Mouse (Mus musculus): ENCODE measurements around the gene Synrg. TPM values are rescaled to one million over a fixed set of nuclear protein-coding genes. Genes with fewer than 3 reads are reported as not detected.

The Synrg gene
- polyA plus RNA-seq, 1 experiment from 2014 or later, result 30.6 TPM

- no peak for ATAC-seq (ENCODE audit: low FRiP score)
- Histone ChIP-seq H3K27me3 (no peaks in the 10 kb centered on the region), H3K9me3 (no peaks in the 10 kb centered on the region), H3K36me3 (replicated peaks) (peaks cover 40% of the 10 kb centered on the region), H3K4me2 (no peak overlapping the region), H3K4me3 (replicated peaks) (no peak overlapping the region), H3K27ac (no peak overlapping the region), H3K4me1 (peaks cover 18% of the 10 kb centered on the region), H3K9ac (no peak overlapping the region)
- 95% methylated on average over 7 of the region's 7 CpGs for WGBS
Measured at GRCm38 (mm10) chr11:84016810-84017508, 52.7 kb downstream of the Synrg start.

GRCm38 (mm10) chr11:84027231-84027630 lies 63.0 kb downstream of the Synrg start:
- no peaks in the 10 kb centered on the region for H3K27me3 ChIP-seq
- no peak overlapping the region for H3K4me2 ChIP-seq
- no peak overlapping the region for H3K4me3 ChIP-seq (replicated peaks)
- no peak overlapping the region for H3K27ac ChIP-seq
- H3K4me1 ChIP-seq, result no peaks in the 10 kb centered on the region
- 97% methylated on average over 5 of the region's 5 CpGs for WGBS
- ATAC-seq (ENCODE audit: low FRiP score), result no peak
- peaks cover 89% of the 10 kb centered on the region for H3K36me3 ChIP-seq (replicated peaks)
- no peak overlapping the region for H3K9ac ChIP-seq
- H3K9me3 ChIP-seq, result no peaks in the 10 kb centered on the region

DNA sequence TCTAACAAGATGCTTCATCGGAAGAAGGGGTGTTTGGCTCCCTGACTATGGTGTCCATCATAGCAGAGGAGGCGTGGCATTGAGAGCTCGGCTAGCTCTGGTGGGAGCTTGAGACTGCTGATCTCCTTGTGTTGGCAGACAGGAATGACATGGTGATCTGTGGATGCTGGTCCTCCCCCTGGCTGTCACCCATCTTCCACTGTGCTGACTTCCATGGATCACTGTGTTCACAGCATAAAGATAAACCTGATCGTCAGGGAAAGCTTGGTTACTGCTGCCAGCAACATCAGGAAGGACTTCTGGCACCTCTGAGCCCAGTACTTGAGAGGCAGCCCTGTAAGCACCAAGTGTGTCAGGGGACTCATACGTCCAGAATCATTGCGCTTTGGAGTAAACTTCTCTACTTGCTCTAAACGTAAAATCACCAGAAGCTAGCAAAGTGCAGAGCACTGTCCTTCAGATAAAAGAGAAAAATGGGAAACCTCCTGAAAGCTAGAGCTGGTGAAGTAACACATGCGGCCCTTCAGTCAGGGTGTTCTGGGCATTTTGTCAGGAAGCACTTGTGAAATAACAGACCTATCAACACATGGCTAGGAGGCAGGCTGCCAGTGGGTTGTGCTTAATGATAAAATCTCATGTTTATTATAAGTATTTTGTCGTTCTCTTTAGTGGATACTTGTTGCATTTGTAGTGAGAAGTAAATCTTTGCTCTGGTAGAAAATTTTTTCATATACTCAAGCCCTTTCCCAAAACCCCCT lies 64.2 kb downstream of the Synrg start:
- Histone ChIP-seq H3K36me3 (replicated peaks) (peaks cover 88% of the 10 kb centered on the region), H3K9ac (no peak overlapping the region)
- WGBS, result 90% methylated on average over 9 of the region's 9 CpGs

GRCm38 (mm10) chr11:84031971-84032370 lies 67.7 kb downstream of the Synrg start:
- H3K4me1 ChIP-seq, result no peaks in the 10 kb centered on the region
- H3K4me2 ChIP-seq, result no peak overlapping the region
- WGBS, result 52% methylated on average over 9 of the region's 9 CpGs
- H3K27me3 ChIP-seq, result no peaks in the 10 kb centered on the region
- H3K36me3 ChIP-seq (replicated peaks), result peaks cover 76% of the 10 kb centered on the region
- H3K27ac ChIP-seq, result no peak overlapping the region
- no peak for ATAC-seq (ENCODE audit: low FRiP score)
- H3K4me3 ChIP-seq (replicated peaks), result no peak overlapping the region
- no peak overlapping the region for H3K9ac ChIP-seq
- no peaks in the 10 kb centered on the region for H3K9me3 ChIP-seq

More for the DNA sequence above, 64.2 kb downstream of the Synrg start:
- Histone ChIP-seq H3K9me3 (no peaks in the 10 kb centered on the region), H3K27ac (no peak overlapping the region), H3K4me2 (no peak overlapping the region), H3K27me3 (no peaks in the 10 kb centered on the region), H3K4me3 (replicated peaks) (no peak overlapping the region), H3K4me1 (no peaks in the 10 kb centered on the region)
- no peak for ATAC-seq (ENCODE audit: low FRiP score)

DNA sequence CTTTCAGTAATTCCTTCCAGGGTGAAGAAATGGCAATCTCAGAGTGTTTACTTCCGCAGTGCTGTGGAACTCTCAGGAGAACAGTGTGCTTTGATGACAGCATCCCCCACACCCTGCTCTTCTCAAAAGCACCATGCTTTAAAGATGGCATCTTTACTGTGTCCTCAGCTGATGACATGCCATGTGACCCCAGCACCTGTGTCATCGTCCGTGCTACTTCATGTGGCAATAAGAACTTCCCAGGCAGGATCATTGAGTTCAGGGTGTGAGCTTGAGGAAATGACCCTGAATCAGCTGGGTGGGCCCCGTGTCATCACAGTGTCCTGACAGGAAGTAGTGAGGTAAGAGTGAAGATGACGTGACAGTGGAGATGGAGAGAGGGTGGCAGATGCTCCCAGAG lies 68.3 kb downstream of the Synrg start:
- Histone ChIP-seq H3K9ac (no peak overlapping the region), H3K27ac (no peak overlapping the region), H3K27me3 (no peaks in the 10 kb centered on the region), H3K4me3 (replicated peaks) (no peak overlapping the region), H3K9me3 (no peaks in the 10 kb centered on the region), H3K4me1 (no peaks in the 10 kb centered on the region), H3K36me3 (replicated peaks) (peaks cover 70% of the 10 kb centered on the region), H3K4me2 (no peak overlapping the region)
- ATAC-seq (ENCODE audit: low FRiP score), result no peak
- 88% methylated on average over 5 of the region's 5 CpGs for WGBS

GRCm38 (mm10) chr11:84033671-84034070 lies 69.4 kb downstream of the Synrg start:
- peaks cover 63% of the 10 kb centered on the region for H3K36me3 ChIP-seq (replicated peaks)
- H3K9me3 ChIP-seq, result no peaks in the 10 kb centered on the region
- no peak overlapping the region for H3K9ac ChIP-seq
- no peak for ATAC-seq (ENCODE audit: low FRiP score)
- no peak overlapping the region for H3K27ac ChIP-seq
- H3K4me1 ChIP-seq, result no peaks in the 10 kb centered on the region
- no peak overlapping the region for H3K4me2 ChIP-seq
- no peaks in the 10 kb centered on the region for H3K27me3 ChIP-seq
- no peak overlapping the region for H3K4me3 ChIP-seq (replicated peaks)
- whole genome bisulfite sequencing, result 92% methylated on average over 5 of the region's 5 CpGs

DNA sequence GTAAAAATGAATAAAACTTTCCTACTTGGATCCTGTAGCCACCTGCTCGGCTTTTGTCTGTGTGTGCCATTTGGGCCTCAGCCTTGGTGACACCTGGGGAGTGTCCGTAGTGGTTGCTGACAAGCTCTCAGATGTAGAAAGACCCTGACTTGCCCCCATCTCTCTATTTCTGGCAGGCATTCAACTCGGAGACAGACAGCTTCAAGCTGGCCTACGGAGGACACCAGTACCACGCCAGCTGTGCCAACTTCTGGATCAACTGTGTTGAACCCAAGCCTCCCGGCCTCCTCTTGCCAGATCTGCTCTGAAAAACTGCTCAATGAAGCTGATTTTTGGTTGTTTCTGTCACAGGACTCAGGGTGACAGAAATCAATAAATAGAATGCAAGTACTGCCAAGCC lies 76.4 kb downstream of the Synrg start:
- Histone ChIP-seq H3K9ac (no peak overlapping the region), H3K4me1 (peaks cover 46% of the 10 kb centered on the region), H3K27me3 (no peaks in the 10 kb centered on the region), H3K27ac (no peak overlapping the region), H3K9me3 (no peaks in the 10 kb centered on the region), H3K36me3 (replicated peaks) (peaks cover 42% of the 10 kb centered on the region), H3K4me2 (no peak overlapping the region), H3K4me3 (replicated peaks) (no peak overlapping the region)
- WGBS, result 73% methylated on average over 6 of the region's 6 CpGs
- ATAC-seq (ENCODE audit: low FRiP score), result no peak

- no peaks in the 10 kb centered on the region for H3K27me3 ChIP-seq
Measured at GRCm38 (mm10) chr11:84042808-84043762, 78.9 kb downstream of the Synrg start.

GRCm38 (mm10) chr11:84044988-84045387 lies 80.8 kb downstream of the Synrg start:
- Histone ChIP-seq H3K36me3 (replicated peaks) (peaks cover 17% of the 10 kb centered on the region), H3K27ac (no peak overlapping the region), H3K9me3 (no peaks in the 10 kb centered on the region), H3K4me3 (replicated peaks) (no peak overlapping the region), H3K27me3 (no peaks in the 10 kb centered on the region), H3K4me1 (peaks cover 53% of the 10 kb centered on the region), H3K9ac (no peak overlapping the region), H3K4me2 (no peak overlapping the region)
- WGBS, result 62% methylated on average over 1 of the region's 1 CpGs
- no peak for ATAC-seq (ENCODE audit: low FRiP score)

More at GRCm38 (mm10) chr11:84042808-84043762, 78.9 kb downstream of the Synrg start:
- H3K36me3 ChIP-seq (replicated peaks), result peaks cover 30% of the 10 kb centered on the region
- peak overlapping the region; percentile 92 for H3K27ac ChIP-seq
- WGBS, result 14% methylated on average over 14 of the region's 14 CpGs
- H3K4me3 ChIP-seq (replicated peaks), result no peak overlapping the region
- peaks cover 52% of the 10 kb centered on the region for H3K4me1 ChIP-seq
- peak; percentile 94 for ATAC-seq (ENCODE audit: low FRiP score)
- H3K4me2 ChIP-seq, result peak overlapping the region; percentile 19
- no peaks in the 10 kb centered on the region for H3K9me3 ChIP-seq
- H3K9ac ChIP-seq, result no peak overlapping the region

GRCm38 (mm10) chr11:84047270-84047669 lies 83.0 kb downstream of the Synrg start:
- Histone ChIP-seq H3K9me3 (no peaks in the 10 kb centered on the region), H3K9ac (no peak overlapping the region), H3K36me3 (replicated peaks) (no peaks in the 10 kb centered on the region; the same call in 1 of the 2 replicates), H3K27ac (no peak overlapping the region), H3K4me2 (no peak overlapping the region), H3K27me3 (no peaks in the 10 kb centered on the region), H3K4me3 (replicated peaks) (no peak overlapping the region), H3K4me1 (peaks cover 42% of the 10 kb centered on the region)
- no peak for ATAC-seq (ENCODE audit: low FRiP score)
- WGBS, result 76% methylated on average over 4 of the region's 4 CpGs

DNA sequence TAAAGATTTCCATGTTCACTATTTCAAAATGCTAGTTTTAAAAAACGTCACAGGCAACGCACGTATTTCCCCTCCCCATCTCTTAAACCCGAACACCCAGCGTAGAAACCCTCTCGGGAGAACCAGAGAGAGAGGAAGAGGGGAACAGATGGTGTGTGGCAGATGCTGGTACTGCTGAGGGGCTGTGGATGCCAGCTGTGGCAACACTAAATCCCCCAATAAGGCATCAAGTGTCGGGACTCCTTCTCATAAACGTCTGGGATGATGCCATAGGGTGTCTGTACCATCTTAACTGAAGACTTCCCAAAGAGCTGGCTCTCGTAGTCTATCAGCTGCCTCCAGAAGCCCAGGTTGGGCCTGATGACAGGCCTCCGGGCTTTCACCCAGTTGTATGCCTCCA lies 84.2 kb downstream of the Synrg start:
- peaks cover 31% of the 10 kb centered on the region for H3K4me1 ChIP-seq
- no peaks in the 10 kb centered on the region; the same call in 1 of the 2 replicates for H3K36me3 ChIP-seq (replicated peaks)
- H3K9ac ChIP-seq, result no peak overlapping the region
- H3K4me2 ChIP-seq, result no peak overlapping the region
- no peaks in the 10 kb centered on the region for H3K9me3 ChIP-seq
- WGBS, result 73% methylated on average over 10 of the region's 10 CpGs
- H3K4me3 ChIP-seq (replicated peaks), result no peak overlapping the region
- no peak; the same call in 1 of the 2 replicates for ATAC-seq (ENCODE audit: low FRiP score)
- H3K27ac ChIP-seq, result 0 out of 2 replicates have a peak overlapping the region, but pooled peaks have one; percentile 15
- H3K27me3 ChIP-seq, result no peaks in the 10 kb centered on the region

- 84% methylated on average over 7 of the region's 7 CpGs for WGBS
- Histone ChIP-seq H3K27me3 (no peaks in the 10 kb centered on the region), H3K4me3 (replicated peaks) (no peak overlapping the region), H3K4me1 (peaks cover 21% of the 10 kb centered on the region), H3K27ac (peak overlapping the region; percentile 57; the same call in 1 of the 2 replicates), H3K9ac (no peak overlapping the region), H3K9me3 (no peaks in the 10 kb centered on the region), H3K36me3 (replicated peaks) (no peaks in the 10 kb centered on the region; the same call in 1 of the 2 replicates), H3K4me2 (no peak overlapping the region)
- no peak for ATAC-seq (ENCODE audit: low FRiP score)
Measured at GRCm38 (mm10) chr11:84053055-84053454, 88.8 kb downstream of the Synrg start.

Data from forebrain, embryonic 12.5 days (tissue).